Mouse (Mus musculus) kidney, postnatal 25 days (tissue): ENCODE results near the gene Asap3.
A peak's percentile ranks its signal among the peaks of the same experiment; 100 is the strongest.

Experiments used
- DNase-seq, 2 experiments: peaks; one replicate each; pipeline ENCODE4 v3.0.0; 2021; ENCODE audit warnings: mixed read lengths in 2 of 2

Gene Asap3

DNA sequence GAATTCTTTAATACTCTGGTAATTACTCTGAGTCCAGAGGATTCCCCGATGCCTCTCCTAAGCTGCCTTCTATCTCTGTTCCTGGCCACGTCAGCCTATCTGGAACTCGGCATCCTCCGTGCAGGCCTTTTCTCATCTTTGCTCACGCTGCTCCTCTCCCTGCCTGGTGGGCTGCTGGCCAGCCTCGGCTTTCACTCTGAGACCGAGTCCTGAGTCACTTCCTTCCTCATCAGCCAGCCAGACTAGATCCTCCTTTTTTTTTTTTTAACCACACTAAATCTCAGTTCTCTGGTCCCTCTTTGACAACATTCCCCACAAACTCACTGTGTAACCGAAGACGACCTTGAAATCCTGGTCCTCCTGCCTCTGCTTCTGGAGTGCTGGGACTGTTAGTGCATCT, 20.8 kb upstream of the Asap3 start:
- DNase-seq = peak; percentile 62 to 78

DNA sequence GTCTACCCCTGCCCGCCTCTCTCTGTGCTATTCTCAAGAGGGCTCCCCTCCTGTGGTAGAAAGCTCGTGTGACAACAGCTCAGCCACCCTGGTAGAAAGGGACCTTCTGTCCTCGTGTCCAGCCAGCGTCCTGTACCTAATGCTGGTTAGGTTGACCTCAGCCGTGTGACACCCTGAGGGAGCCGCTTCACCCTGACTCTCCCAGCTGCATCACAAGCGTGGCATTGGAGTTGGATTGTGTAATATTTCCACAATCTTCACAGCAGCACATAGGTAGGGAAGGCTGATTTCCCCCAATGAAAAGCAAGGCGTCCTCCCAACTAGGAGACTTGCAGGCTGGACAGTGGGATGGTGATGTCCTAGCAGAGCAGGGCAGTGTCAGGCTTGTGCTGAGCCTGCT, 19.9 kb upstream of the Asap3 start:
- DNase-seq = no peak

DNA sequence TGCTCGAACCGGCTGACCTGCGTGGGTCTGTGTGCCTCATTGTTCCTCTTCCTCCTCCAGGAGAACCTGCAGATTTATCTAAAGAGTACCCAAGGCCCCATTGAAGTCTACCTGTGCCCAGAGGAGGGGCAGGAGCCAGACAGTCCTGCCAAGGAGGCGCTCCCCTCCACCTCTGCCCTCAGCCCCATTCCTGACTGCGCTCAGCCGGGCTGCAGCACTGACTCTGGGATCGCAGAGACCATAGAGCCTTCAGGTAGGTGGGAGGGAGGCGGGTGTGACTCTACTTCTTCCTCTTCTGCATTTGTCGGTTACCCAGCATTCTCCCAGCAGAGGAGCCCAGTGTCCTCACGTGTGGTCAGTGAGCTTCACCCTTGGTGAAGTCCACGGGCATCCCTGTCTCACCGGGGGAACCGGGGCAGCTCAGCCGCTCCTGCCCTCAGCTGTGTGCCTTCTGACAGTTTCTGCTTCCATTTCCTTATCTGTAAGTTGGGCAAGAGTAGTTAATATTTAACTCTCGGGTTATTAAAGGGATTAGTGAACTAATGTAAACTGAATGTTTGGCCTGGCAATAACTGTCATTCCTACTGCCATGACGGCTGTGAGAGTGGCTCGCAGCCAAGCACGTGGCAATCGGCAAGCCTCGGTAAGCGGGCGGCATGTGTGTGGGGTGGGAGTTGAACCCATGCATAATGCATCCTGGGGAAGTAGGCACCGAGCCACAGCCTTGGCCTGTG, 19.3 kb upstream of the Asap3 start:
- peak; percentile 69 to 83 for DNase-seq

DNA sequence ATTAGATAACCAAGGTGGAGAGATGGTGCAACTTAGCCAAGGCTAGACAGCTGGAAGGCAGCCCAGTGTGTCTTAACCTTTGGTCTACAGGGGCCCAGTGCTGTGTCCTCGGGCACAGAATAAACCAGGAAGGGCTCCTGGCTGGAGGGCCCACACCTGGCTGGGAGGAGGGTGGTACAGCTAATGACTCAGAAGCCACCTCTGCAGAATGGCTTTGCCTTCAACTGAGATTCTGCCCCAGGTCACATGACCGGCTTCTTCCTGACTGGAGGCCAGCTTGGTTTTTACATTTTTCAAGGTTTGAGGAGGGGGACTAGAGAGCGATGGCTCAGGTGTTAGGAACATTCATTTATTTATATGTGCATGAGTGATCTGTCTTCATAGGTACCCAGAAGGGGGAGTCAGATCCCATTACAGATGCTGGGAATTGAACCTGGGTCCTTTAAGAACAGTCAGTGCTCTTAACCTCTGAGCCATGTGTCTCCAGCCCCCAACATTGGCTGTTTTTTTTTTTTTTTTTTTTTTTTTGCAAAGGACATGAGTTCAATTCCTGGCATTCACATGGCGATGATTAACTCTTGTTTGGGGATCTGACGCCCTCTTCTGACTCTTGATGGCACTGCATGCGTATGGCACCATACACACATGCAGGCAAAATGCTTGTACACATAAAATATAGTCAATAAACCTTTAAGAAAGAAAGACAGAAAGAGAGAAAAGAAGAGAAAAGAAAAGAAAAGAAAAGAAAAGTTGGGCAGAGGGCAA, 17.0 kb upstream of the Asap3 start:
- DNase-seq = no peak

DNA sequence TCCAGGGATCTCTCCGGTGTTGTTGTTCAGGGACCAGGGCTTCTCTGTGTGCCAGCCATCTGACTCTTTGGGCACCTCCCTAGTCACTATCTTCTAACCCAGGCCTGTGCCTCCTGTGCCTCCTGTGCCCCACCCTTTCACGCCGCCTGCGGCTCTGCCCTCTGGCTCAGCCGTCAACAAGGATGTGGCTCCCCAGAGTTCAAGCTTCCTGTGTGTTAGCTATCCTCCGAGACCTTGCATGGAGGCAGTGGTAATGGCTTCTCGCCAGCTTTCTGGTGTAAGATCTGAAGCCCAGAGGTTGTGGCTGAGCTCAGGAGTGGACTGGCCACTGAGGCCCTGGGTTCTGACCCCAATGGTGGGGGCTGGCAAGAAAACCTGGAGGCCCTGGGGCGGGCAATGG, 16.3 kb upstream of the Asap3 start:
- peak in 1 of 2 experiments; percentile 33 for DNase-seq

DNA sequence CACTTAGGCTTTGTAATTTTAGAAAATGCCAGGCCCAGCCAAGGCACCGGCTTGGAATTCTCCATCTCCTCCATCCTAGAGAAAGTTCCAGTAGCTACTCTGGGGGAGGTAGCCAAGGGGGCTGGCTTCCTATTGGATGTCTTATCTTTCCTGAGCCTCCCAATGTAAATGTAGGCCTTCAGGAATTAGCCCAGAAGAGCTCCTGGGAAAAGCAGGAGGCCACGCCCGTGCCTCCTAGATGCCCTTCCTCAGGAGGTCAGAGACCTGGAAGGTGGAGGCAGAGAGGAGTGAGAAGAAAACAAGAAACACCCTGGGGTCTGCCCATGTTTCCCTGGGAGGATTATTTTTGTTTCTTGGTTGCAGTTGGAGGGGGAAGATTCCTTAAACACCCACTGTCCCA, 12.6 kb upstream of the Asap3 start:
- no peak for DNase-seq

DNA sequence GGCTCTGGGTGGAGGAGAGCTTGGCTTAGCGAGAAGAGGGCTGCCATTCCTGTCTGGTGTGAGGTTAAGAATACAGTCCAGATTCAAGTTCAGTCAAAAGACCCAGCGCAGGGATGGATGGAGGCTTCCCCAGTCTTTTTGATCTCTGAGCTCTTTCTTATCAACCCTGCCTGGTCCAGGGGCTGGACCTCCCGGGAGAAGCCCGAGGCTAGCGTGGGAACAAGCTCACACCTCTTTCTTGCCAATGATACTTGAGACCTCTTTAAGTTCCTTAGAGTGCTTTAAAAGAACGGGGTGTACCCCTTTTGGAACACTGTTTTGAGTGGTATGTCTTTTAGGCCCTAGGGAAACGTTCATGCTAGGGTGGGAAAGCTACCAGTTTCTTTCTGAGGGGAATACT, 11.1 kb upstream of the Asap3 start:
- no peak for DNase-seq

DNA sequence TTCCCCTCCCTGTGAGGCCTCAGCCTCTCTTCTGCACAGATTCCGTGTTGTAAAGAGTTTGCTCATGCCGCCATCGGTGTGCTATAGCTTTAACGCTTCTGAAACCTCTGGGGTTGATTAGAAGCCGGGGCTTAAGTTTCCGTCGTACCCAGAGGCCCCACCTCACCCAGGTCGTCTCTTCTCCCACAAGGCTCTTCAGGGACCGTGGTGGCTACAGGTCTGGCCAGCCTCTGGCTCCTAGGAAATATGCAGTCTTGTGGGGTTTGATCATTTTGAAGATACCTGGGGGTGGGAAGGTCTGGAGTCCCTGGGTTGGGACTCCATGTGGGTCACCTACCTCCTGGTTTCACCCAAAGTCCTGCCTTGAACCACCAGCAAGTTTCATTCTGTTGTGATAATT, 10.5 kb upstream of the Asap3 start:
- no peak for DNase-seq

DNA sequence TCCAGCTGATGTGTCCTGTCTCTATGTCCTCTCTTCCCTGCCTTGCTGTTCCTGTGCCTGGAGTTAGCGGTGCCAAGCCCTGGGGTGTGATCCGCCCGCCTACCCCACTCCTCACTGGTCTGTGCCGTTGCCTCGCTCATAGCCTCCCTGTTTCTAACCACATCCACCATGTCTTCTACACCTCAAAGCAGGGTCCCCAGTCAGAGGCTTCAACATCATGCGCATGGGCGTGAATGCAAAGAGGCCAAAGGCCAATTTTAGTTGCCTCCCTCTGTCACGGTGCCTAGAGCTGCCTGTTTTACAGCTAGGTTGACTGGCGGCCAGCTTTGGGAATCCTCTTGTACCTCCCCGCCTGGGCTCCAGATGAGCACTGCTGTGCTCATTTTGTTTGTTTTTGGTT, 10.0 kb upstream of the Asap3 start:
- no peak for DNase-seq

DNA sequence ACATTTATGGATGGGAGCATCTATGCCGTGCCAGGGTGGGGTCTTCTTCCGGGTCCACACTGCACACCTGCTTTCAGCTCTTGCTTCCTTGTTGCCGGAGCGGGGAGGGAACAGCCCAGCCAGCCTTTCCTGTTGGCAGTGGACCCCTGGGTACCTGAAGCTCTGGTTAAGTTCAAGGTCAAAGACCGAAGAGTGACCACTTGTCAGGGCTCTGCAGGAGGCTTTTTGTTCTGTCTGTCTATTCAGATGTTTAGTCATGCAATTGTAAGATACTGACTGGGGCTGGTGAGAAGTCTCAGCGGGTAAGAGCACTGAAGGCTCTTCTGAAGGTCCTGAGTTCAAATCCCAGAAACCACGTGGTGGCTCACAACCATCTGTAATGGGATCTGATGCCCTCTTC, 7.3 kb upstream of the Asap3 start:
- no peak for DNase-seq

DNA sequence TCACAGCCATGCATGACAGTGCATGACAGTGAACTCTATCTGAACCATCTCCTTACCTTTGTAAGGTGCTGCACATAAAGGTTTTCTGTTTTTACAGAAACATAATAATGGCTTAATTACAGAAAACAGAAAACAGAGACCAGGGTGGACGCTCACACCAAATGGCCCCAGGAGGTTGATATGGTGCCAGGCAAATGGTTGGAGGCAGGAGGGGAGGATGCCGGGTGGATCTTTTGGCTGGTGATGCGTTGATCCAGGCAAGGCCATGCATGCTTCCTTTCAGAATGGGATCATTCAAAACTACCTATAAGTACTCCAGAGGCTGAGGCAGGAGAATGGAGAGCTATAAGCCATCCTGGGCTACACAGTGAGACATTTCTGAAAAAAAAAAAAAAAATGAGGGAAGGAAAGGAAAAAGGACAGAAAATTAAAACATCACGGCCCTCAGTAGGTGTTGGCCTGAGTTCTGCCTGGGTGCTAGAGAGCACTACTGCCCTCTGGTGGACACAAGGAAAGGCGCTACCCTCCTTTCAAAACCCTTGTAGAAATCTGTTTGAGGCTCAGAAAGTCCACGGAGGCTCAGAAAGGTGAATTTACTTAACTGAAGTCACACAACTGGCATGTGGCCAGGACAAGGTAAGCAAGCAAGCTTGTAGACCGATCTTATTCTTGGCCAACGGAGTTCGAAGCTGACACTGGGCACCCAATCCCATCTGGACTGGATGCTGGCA, 6.4 kb upstream of the Asap3 start:
- peak in 1 of 2 experiments; percentile 62 for DNase-seq

DNA sequence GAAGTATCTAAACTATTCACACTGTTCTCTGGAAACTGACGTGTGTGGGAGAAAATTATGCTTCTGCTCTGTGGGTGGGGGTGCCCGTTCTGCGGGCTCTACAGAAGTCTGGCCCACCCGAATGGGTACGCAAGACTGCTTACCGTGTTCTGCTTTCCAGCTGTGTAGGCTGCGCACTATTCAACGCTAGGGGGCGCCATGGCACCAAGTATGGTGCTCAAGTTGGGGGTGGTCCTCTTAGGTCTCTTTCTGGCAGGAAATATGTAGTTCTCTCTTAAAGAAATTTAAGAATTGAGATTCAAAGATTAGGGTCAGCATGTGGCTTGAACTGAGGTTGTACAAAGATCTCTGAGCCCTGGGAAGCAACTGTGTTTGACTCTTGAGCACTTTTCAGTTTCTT, 3.7 kb upstream of the Asap3 start:
- peak; percentile 75 to 87 for DNase-seq

DNA sequence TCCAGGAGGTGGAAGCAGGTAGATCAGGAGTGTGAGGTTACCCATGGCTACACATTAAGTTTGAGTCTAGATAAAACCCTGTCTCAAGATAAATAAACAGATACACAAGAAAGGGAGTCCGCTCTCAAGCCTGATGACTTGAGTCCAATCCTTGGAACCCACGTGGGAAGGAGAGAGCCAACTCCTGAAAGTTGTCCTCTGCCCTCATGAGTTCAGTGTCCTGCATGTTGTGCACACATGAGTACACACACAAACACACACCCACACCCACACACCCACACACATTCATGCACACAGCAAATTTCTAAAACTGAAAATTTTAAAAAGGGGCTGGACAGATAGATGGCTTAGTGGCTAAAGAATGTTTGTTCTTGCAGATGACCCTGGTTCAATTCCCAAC, 1.4 kb upstream of the Asap3 start:
- peak in 1 of 2 experiments; percentile 61 for DNase-seq

DNA sequence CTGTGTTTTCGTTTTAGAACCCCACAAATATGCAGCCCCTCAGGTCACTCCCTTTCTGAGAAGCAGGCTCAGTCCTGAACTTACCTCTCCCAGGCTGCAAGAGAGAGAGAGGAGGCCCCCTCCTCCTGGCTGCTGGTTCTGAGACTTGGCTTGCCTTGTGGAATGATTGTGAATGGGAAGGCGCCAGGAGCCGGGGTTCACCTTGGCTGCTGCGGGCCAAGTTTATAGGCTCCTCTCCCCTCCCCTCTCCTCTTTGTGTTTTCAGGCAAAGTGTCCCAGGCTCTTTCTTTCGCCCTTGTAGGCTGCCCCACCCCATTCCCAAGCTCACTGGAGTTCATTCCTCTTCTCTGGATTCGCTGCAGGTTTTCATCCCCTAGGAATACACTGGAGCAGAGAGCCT, 778 bp downstream of the Asap3 start:
- no peak for DNase-seq

DNA sequence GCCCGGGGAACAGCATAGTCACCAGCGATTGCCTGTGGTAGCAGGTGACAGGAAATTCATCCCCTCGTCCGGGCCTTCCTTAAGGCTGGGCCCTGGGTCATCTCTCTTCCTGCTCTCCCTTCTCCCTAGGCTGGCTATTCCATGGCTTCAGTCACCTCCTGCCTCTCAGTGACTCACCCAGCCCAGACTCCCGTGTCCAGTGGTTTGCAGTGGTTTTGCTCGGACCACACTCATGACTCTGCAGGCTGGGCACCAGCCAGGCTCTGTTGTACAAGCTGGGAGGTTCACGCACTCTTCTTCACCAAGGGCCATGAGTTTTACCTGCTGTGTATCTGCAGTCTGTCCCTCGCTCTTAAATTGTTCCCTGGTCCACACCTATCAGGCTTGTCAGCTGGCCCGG, 4.8 kb downstream of the Asap3 start:
- DNase-seq = no peak

DNA sequence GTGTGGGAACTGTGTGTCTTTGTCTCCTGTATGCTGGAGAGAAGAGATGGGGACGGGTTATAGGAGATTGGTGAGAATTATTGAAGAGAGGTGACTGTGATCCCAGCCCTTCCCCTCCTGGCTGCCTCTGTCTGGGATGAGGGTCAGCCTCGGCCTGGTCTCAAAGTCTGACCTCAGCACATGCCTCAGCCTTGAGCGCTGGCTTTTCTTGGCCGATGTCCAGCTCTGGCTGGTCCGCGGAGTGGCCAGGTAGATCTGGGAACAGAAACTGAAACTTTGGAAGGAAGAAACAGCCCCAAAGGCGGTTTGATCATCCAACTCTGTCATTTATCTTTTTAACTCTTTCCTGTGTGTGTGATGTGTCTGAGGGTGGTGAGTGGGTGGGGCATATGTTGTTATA, 7.5 kb downstream of the Asap3 start:
- DNase-seq = peak; percentile 85 to 92

DNA sequence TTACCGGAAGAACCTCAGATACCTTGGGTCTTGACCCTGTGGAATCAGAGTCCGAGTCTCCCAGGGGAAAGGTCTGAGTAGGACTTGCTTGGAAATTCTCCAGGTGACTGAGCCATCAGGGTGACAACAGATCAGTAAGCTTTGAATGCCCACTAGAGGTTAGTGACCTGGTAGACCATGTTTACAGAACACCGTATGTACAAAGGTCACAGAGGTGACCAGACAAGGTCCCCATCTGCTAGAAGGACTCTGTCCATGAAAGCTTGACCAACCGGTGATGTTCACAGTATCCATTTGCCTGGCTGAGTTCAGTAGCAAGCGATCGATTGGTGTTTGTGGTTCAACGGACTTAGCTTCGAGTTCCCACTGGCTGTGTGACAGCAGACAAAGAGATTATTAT, 8.7 kb downstream of the Asap3 start:
- DNase-seq = no peak

DNA sequence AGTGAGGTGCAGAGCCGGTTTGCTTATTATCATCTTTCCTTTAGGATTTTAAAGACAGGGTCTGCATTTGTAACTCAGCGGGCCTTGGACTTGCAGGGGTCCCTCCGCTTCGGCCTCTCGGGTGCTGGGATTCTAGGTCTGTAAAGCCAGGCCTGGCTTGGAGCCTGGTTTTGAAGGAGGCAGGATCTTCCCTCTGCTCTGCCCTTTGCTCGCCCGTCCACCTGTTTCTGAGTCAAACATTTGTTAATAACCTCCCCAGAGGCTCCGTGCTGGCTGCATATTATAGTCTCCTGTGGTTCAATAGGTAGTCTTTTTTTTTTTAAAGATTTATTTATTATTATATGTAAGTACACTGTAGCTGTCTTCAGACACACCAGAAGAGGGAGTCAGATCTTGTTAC, 9.4 kb downstream of the Asap3 start:
- DNase-seq = peak; percentile 48 to 68

DNA sequence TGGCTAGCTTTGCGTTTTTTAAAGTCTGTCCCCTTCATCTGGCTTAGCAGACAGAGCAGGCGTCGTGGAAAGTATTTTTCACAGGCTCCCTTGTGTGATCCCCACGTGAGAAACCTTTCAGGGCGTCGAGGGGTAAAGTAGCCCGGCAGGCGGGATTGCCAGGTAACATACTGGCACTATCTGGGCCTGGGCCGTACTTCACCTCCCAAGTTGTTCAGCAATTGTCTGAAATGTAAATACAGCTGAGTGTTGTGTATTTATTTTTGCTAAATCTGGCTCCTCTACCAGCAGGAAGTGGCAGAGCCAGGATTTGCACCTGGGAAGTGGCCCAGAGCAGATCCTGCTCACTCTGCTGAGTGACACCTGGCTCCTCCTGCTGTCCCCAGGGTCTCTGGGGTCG, 10.9 kb downstream of the Asap3 start:
- DNase-seq = no peak

DNA sequence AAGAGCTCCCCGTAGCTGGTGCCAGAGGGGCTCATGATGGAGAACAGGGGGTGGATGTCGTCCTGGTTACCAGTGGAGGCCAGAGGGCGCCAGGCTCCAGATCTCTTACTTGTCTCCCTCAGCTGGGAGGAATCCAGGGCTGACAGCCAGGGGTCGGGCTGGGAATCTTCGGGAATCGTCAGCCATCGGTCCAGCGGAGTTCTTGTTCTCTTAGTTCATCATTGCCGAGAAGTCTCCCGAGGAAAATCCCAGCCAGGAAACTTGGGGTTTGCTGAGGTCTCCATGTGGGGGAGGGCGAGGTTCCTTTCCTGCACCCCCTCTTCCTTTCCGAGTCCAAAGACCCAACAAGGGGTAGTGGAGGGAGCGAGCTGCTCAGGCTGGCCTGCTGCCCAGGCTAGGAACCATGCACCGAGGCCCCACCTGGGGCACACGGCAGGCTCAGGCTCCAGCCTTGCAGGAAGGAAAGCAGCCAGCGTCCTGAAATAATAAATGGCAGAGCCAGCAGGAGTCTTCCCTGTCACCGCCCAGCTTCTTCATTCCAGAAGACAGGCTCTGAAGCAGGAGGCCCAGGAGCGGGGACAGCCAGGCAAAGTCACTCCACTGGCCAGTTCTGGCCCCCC, 12.5 kb downstream of the Asap3 start:
- DNase-seq = peak; percentile 69 to 81

DNA sequence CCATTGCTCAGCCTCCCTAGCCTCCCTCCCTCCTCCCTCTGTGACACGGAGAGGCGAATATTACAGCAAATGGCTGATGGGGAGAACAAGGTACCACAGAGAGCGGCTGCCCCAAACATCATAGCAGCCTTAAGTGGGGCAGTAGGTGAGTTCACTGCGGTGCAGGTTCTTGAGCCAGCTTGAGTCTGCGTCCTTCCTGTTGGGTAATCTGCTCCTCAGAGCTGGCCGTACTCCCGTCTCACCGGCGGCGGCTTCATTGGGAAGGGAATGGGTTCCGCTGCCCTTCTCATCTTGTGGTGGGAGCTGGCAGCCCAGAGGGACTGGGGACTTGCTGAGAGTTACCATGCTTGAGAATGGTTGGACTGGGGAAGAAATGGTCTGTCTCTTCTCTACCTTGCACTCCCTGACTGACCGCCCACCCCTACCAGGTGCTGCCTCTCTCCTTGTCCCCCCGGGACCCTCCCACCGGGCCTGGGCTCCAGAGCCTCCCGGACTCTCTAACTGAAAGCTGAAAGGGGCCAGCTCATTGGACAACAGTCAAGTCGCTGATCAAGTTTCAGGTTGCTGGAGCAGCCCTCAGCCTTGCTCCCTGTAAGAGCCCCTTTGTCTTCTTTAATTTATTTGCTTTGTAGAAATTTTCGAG, 14.1 kb downstream of the Asap3 start:
- no peak for DNase-seq

DNA sequence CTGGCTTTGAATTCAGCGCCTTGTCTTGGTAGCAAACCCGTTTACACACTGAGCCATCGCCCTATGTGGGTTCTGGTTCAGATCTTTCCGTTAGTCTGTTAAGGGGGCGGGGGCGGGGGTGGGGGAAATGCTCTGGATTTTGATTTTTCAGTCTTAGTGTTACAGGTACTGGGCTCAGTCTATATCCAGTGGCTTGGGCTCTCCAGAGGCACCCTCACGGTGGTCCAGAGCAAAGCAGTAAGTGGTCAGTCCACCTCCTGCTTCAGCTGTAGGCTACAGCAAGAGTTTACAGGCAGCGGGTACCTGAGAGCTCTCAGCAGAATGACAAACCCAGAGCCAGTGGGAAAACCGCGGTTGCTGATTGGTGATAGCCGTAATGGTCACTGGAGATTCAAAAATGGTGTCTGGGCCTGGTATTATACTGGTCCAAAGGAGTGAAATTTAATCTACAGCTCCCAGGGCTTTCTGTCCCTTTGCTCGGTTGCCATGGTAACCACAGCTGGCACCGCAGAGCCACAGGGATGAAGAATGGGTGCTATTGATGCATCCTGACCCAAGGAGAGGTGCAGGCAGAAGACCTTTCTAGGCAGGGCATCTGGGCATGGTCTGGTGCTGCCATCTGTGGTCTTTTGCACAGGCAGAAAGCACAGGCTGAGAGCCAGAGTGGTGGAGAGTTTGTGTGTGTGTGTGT, 17.5 kb downstream of the Asap3 start:
- no peak for DNase-seq
